Mouse (Mus musculus): ENCODE results near the gene Cpb1. TPM values are rescaled to one million over a fixed set of nuclear protein-coding genes. Genes with fewer than 3 reads are reported as not detected.

Gene Cpb1
- total RNA-seq, 2 experiments from 2014 or later, result 0.14 TPM; not detected in 1

Small RNA genes lying within 50 kb of the gene (microRNA-seq; reads per million reads assigned to microRNA genes)
- gene Mir7007, result 0 reads per million in 2 experiments

Other genes starting within 250 kb of the Cpb1 start
- 10 to 100 TPM; 13.0 to 16.4 TPM for gene Hps3, start 240.4 kb downstream of the Cpb1 start, total RNA-seq (2021)
- 10 to 100 TPM; 21.6 to 26.0 TPM for gene Hltf, start 217.9 kb downstream of the Cpb1 start, total RNA-seq (2021)
- gene Gyg, start 120.4 kb downstream of the Cpb1 start, total RNA-seq (2021), result 10 to 100 TPM; 30.0 to 31.7 TPM
- not detected for gene Cpa3, start 33.6 kb downstream of the Cpb1 start, total RNA-seq (2021)
- under 1 TPM; 0.16 to 0.21 TPM for gene Agtr1b, start 91.4 kb upstream of the Cpb1 start, total RNA-seq (2021)